Mouse (Mus musculus): ENCODE measurements around the gene Tnks1bp1. TPM values are rescaled to one million over a fixed set of nuclear protein-coding genes. Genes with fewer than 3 reads are reported as not detected.
A peak's percentile ranks its signal among the peaks of the same experiment; 100 is the strongest.

Tnks1bp1 gene
- polyA plus RNA-seq, 1 experiment from 2014 or later, result 13.3 TPM

DNA sequence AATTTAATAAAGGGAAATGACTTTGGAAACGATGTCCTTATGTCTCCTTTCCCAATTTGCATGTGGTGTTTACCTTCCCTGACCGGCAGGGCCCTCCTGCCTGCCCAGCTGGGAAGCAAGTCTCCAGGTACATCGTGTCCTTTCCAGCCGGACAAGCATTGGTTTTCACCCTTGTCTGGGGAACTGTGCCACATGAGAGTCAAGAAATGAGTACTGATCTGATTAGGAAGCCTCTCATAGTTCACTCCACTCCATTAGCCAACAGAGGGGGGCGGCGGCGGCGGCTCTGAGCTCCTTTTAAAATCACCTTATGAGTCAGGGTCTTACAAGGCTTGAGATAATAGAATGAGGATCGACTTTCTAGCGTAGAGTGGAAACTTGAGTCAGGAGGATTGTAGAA, 741 bp upstream of the Tnks1bp1 start:
- Histone ChIP-seq H3K4me1 (ENCODE audit: control insufficient read depth, insufficient read depth, low read length) (peaks cover 17% of the 10 kb centered on the region; the same call in 1 of the 2 replicates), H3K9me3 (ENCODE audit: control insufficient read depth, low read depth, low read length) (no peaks in the 10 kb centered on the region), H3K27me3 (ENCODE audit: control insufficient read depth, insufficient read depth, low read length) (no peaks in the 10 kb centered on the region), H3K4me3 (ENCODE audit: low read depth, low read length) (peak overlapping the region; percentile 68; the same call in 1 of the 2 replicates), H3K4me2 (replicated peaks; ENCODE audit: low read depth, low read length) (peak overlapping the region; percentile 61), H3K36me3 (ENCODE audit: control insufficient read depth, insufficient read depth, low read length) (peaks cover 59% of the 10 kb centered on the region), H3K9ac (replicated peaks; ENCODE audit: low read depth, low read length) (no peak overlapping the region; the same call in 1 of the 2 replicates), H3K27ac (ENCODE audit: low read length) (peak overlapping the region; percentile 89)
- WGBS, result 38% methylated on average over 10 of the region's 10 CpGs
- no peak for ATAC-seq (ENCODE audit: insufficient number of reproducible peaks, insufficient read depth, low FRiP score, low read depth)

DNA sequence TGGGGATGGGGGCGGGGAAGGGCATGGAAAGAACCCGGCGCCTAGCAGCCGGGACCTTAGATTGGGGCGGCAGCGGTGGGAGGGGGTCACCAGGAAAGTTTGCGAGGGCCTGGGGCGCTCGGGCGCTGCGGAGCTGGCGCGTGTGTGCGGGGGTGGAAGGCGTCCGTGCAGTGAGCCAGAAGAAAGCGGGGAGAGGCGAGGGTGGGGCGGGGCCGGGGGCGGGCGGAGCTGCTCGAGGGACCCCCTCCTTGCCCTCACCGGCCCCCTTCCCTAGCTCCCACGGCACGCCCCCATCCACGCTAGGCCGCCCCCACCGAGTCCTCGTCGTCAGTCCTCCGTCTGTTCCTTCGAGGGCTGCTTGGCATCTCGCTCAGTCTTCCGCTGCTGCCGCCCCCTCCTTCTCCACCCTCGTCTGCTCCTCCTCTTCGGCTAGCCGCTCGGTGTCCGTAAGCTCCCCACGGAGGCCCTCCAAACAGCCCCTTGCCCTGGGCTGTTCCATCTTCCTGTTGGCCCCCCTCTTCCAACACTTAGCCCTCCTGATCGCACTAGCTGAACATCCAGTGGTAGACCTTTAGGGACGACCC, 438 bp downstream of the Tnks1bp1 start:
- peak overlapping the region; percentile 69 for H3K9ac ChIP-seq (replicated peaks; ENCODE audit: low read depth, low read length)
- H3K4me2 ChIP-seq (replicated peaks; ENCODE audit: low read depth, low read length), result peak overlapping the region; percentile 61
- H3K9me3 ChIP-seq (ENCODE audit: control insufficient read depth, low read depth, low read length), result no peaks in the 10 kb centered on the region
- H3K4me3 ChIP-seq (ENCODE audit: low read depth, low read length), result peak overlapping the region; percentile 68
- H3K27ac ChIP-seq (ENCODE audit: low read length), result peak overlapping the region; percentile 89
- peak; percentile 57 for ATAC-seq (ENCODE audit: insufficient number of reproducible peaks, insufficient read depth, low FRiP score, low read depth)
- WGBS, result 0% methylated on average over 34 of the region's 44 CpGs
- H3K27me3 ChIP-seq (ENCODE audit: control insufficient read depth, insufficient read depth, low read length), result no peaks in the 10 kb centered on the region
- peaks cover 59% of the 10 kb centered on the region for H3K36me3 ChIP-seq (ENCODE audit: control insufficient read depth, insufficient read depth, low read length)
- H3K4me1 ChIP-seq (ENCODE audit: control insufficient read depth, insufficient read depth, low read length), result peaks cover 22% of the 10 kb centered on the region; the same call in 1 of the 2 replicates

DNA sequence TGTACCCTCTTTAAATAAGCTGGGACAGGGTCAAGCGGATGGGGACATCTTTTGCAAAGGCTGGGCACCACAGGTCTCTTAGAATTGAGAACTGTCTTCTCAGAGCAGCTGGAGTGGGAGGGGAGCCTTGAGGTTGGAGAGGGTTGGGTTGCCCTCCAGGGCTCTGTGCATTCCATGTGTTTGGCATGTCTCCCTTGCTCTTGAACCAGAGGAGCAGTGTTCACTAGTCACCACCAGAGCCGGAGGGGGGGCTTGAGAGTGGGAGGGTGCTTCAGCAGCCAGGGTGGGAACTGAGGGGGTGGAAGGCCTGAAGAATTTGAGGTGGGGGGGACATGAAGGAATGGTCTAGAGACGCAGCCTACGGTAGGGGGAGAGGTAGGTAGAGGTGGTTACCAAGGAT, 1.5 kb downstream of the Tnks1bp1 start:
- H3K9me3 ChIP-seq (ENCODE audit: control insufficient read depth, low read depth, low read length), result no peaks in the 10 kb centered on the region
- H3K4me2 ChIP-seq (replicated peaks; ENCODE audit: low read depth, low read length), result peak overlapping the region; percentile 61
- 65% methylated on average over 4 of the region's 4 CpGs for WGBS
- H3K27me3 ChIP-seq (ENCODE audit: control insufficient read depth, insufficient read depth, low read length), result no peaks in the 10 kb centered on the region
- H3K27ac ChIP-seq (ENCODE audit: low read length), result peak overlapping the region; percentile 89
- no peak overlapping the region for H3K9ac ChIP-seq (replicated peaks; ENCODE audit: low read depth, low read length)
- peaks cover 51% of the 10 kb centered on the region for H3K36me3 ChIP-seq (ENCODE audit: control insufficient read depth, insufficient read depth, low read length)
- H3K4me3 ChIP-seq (ENCODE audit: low read depth, low read length), result peak overlapping the region; percentile 68; the same call in 1 of the 2 replicates
- ATAC-seq (ENCODE audit: insufficient number of reproducible peaks, insufficient read depth, low FRiP score, low read depth), result no peak
- peaks cover 22% of the 10 kb centered on the region; the same call in 1 of the 2 replicates for H3K4me1 ChIP-seq (ENCODE audit: control insufficient read depth, insufficient read depth, low read length)

DNA sequence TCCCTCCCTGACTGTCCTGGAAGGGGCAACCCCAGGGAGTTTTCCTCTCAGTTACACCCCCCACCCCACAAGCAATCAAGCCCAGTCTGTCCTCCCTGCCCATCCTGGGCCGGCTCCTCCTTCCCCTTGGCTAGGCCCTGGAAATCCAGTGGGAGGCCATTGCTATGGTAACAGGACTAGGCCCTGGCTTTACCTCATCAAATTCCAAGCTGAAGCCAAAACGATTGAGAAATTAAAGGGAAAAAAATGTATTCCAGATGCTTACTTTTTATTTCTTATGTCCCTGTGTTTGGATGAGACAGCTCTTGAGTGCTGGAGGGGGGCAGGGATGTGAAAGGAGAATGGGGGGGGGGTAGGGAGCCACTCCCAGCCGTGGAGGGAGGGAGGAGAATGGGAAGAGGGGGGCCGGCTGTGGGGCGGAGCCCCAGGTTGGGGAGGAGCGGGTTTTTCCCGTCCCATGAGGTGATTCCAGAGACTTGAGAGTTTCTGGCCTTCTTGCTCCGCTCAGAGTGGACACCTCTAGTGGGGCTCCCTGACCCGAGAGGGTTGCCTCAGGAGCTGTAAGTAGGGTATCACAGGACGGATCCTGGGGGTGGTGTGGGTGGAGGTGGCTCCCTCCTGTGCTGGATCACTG, 2.3 kb downstream of the Tnks1bp1 start:
- peak; percentile 54; the same call in 1 of the 2 replicates for ATAC-seq (ENCODE audit: insufficient number of reproducible peaks, insufficient read depth, low FRiP score, low read depth)
- WGBS, result 7% methylated on average over 10 of the region's 10 CpGs

DNA sequence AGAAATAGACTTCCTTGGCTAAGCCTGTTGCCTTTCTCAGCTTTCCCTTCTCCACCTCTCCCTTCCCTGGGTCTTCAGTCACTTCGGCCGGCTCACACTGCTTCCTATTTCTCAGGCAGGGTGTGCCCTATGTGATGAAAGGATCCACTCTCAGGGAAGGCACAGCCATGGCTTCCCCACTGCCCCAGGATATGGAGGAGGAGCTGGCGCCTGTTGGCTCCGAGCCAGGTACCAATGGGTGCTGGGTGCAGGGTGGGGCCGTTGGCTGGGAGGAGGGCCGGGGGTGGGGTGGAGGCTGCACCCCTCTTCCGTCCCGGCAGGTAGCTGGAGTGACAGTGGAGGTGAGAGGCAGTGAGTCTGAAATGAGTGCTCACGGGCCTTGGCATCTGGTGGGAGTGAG, 2.9 kb downstream of the Tnks1bp1 start:
- peaks cover 48% of the 10 kb centered on the region for H3K36me3 ChIP-seq (ENCODE audit: control insufficient read depth, insufficient read depth, low read length)
- no peaks in the 10 kb centered on the region for H3K27me3 ChIP-seq (ENCODE audit: control insufficient read depth, insufficient read depth, low read length)
- H3K9ac ChIP-seq (replicated peaks; ENCODE audit: low read depth, low read length), result no peak overlapping the region; the same call in 1 of the 2 replicates
- peak overlapping the region; percentile 61 for H3K4me2 ChIP-seq (replicated peaks; ENCODE audit: low read depth, low read length)
- peaks cover 22% of the 10 kb centered on the region; the same call in 1 of the 2 replicates for H3K4me1 ChIP-seq (ENCODE audit: control insufficient read depth, insufficient read depth, low read length)
- H3K9me3 ChIP-seq (ENCODE audit: control insufficient read depth, low read depth, low read length), result no peaks in the 10 kb centered on the region
- WGBS, result 33% methylated on average over 9 of the region's 9 CpGs
- ATAC-seq (ENCODE audit: insufficient number of reproducible peaks, insufficient read depth, low FRiP score, low read depth), result 0 out of 2 replicates have a peak, but pooled peaks have one; percentile 1
- H3K4me3 ChIP-seq (ENCODE audit: low read depth, low read length), result peak overlapping the region; percentile 28
- peak overlapping the region; percentile 89 for H3K27ac ChIP-seq (ENCODE audit: low read length)

More for the DNA sequence above, 2.3 kb downstream of the Tnks1bp1 start:
- H3K9ac ChIP-seq (replicated peaks; ENCODE audit: low read depth, low read length), result no peak overlapping the region; the same call in 1 of the 2 replicates
- no peaks in the 10 kb centered on the region for H3K27me3 ChIP-seq (ENCODE audit: control insufficient read depth, insufficient read depth, low read length)
- H3K36me3 ChIP-seq (ENCODE audit: control insufficient read depth, insufficient read depth, low read length), result peaks cover 52% of the 10 kb centered on the region
- peak overlapping the region; percentile 89 for H3K27ac ChIP-seq (ENCODE audit: low read length)
- no peaks in the 10 kb centered on the region for H3K9me3 ChIP-seq (ENCODE audit: control insufficient read depth, low read depth, low read length)
- peaks cover 22% of the 10 kb centered on the region; the same call in 1 of the 2 replicates for H3K4me1 ChIP-seq (ENCODE audit: control insufficient read depth, insufficient read depth, low read length)
- H3K4me2 ChIP-seq (replicated peaks; ENCODE audit: low read depth, low read length), result peak overlapping the region; percentile 61
- H3K4me3 ChIP-seq (ENCODE audit: low read depth, low read length), result peak overlapping the region; percentile 28

DNA sequence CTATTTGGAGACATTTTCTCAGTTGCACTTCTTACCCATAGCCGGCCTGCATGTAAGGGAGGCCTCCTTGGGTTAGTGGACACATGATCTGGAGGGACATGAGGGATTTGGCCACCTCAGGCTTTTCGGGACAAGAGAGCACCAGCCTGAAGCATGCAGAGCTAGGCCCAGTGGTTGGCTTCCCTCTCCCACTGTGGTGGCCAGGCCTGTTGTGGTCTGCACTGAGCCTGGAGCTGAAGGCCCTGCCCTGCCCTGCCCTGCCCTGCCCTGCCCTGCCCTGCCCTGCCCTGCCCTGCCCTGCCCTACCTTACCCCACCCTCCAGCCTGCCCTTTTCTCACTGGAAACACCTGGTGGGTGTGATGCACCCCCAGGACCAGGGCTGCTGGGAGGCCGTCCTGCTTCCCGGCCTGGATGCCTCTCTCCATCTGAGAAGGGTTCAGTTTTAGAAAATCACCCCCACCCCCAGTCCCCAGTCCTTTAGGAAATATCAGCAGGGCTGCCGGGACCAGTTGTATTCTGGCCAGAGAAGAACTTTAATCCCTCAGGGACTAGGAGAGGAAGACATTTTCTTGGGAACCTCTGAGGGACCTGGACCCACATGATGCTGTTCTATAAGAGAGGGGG, 5.5 kb downstream of the Tnks1bp1 start:
- Histone ChIP-seq H3K36me3 (ENCODE audit: control insufficient read depth, insufficient read depth, low read length) (peaks cover 41% of the 10 kb centered on the region), H3K27ac (ENCODE audit: low read length) (no peak overlapping the region), H3K27me3 (ENCODE audit: control insufficient read depth, insufficient read depth, low read length) (no peaks in the 10 kb centered on the region), H3K9me3 (ENCODE audit: control insufficient read depth, low read depth, low read length) (no peaks in the 10 kb centered on the region), H3K9ac (replicated peaks; ENCODE audit: low read depth, low read length) (no peak overlapping the region), H3K4me1 (ENCODE audit: control insufficient read depth, insufficient read depth, low read length) (peaks cover 22% of the 10 kb centered on the region; the same call in 1 of the 2 replicates), H3K4me2 (replicated peaks; ENCODE audit: low read depth, low read length) (peak overlapping the region; percentile 11; the same call in 1 of the 2 replicates), H3K4me3 (ENCODE audit: low read depth, low read length) (no peak overlapping the region)
- 74% methylated on average over 5 of the region's 5 CpGs for WGBS
- no peak for ATAC-seq (ENCODE audit: insufficient number of reproducible peaks, insufficient read depth, low FRiP score, low read depth)

DNA sequence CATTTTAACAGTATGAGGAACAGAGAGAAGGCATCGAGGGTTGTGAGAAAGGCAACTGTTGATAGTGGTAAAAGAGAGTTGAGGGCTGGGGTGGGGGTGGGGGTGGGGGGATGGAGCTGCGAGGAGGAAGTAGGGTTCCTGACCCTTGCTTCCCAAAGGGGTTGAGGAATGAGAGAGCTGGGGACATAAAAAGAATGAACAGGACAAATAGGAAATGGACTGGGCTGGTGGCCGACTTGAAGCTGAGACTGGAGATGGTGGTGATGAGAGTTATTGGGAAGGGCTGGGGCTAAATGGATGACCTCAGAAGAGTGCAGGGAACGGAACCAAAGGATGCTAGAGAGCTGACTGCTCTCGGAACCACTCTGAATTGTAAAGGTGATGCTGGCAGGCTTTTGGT, 8.9 kb downstream of the Tnks1bp1 start:
- no peak for ATAC-seq (ENCODE audit: insufficient number of reproducible peaks, insufficient read depth, low FRiP score, low read depth)
- no peaks in the 10 kb centered on the region for H3K27me3 ChIP-seq (ENCODE audit: control insufficient read depth, insufficient read depth, low read length)
- no peak overlapping the region for H3K4me3 ChIP-seq (ENCODE audit: low read depth, low read length)
- no peak overlapping the region for H3K4me2 ChIP-seq (replicated peaks; ENCODE audit: low read depth, low read length)
- H3K9me3 ChIP-seq (ENCODE audit: control insufficient read depth, low read depth, low read length), result no peaks in the 10 kb centered on the region
- no peak overlapping the region for H3K9ac ChIP-seq (replicated peaks; ENCODE audit: low read depth, low read length)
- peaks cover 55% of the 10 kb centered on the region for H3K36me3 ChIP-seq (ENCODE audit: control insufficient read depth, insufficient read depth, low read length)
- peaks cover 20% of the 10 kb centered on the region for H3K4me1 ChIP-seq (ENCODE audit: control insufficient read depth, insufficient read depth, low read length)
- 58% methylated on average over 5 of the region's 5 CpGs for WGBS
- no peak overlapping the region for H3K27ac ChIP-seq (ENCODE audit: low read length)

DNA sequence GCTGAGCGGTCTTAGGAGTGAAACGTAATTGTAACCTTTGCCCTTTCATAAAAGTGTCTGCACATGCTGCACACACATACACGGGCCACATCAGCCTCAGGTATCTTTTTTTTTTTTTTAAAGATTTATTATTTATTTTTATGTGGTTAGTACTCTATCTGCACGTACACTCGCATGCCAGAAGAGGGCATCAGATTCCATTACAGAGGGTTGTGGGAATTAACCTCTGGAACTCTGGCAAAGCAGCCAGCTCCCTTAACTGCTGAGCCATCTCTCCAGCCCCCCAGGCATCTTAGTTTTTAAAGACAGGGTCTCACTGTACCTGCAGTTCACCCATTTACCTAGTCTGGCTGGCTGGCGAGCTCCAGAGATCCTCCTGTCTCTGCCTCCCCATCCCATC, 11.9 kb downstream of the Tnks1bp1 start:
- Histone ChIP-seq H3K4me2 (replicated peaks; ENCODE audit: low read depth, low read length) (no peak overlapping the region), H3K27ac (ENCODE audit: low read length) (peak overlapping the region; percentile 68; the same call in 1 of the 2 replicates)
- 93% methylated on average over 6 of the region's 6 CpGs for WGBS

More for the DNA sequence above, 11.9 kb downstream of the Tnks1bp1 start:
- no peak for ATAC-seq (ENCODE audit: insufficient number of reproducible peaks, insufficient read depth, low FRiP score, low read depth)
- Histone ChIP-seq H3K27me3 (ENCODE audit: control insufficient read depth, insufficient read depth, low read length) (no peaks in the 10 kb centered on the region), H3K4me1 (ENCODE audit: control insufficient read depth, insufficient read depth, low read length) (peaks cover 15% of the 10 kb centered on the region), H3K9ac (replicated peaks; ENCODE audit: low read depth, low read length) (no peak overlapping the region), H3K9me3 (ENCODE audit: control insufficient read depth, low read depth, low read length) (no peaks in the 10 kb centered on the region), H3K4me3 (ENCODE audit: low read depth, low read length) (no peak overlapping the region), H3K36me3 (ENCODE audit: control insufficient read depth, insufficient read depth, low read length) (peaks cover 61% of the 10 kb centered on the region)
